Mouse (Mus musculus) heart, postnatal 0 days (tissue): ENCODE measurements at regions not wholly inside any gene's neighbourhood (a gene's known extent, or its start where the extent isn't known, plus 50 kb on each side); places are given as distances from the start of the nearest gene placed in this dataset.

Source experiments
- CTCF ChIP-seq: IDR thresholded peaks from 2 replicates; pipeline ENCODE4 v1.5.1; 2016; ENCODE audit warnings: antibody characterized with exemption, control low read depth, low read depth
- EP300 ChIP-seq: IDR thresholded peaks from 2 replicates; pipeline ENCODE4 v1.6.1; 2016; ENCODE audit warnings: antibody characterized with exemption, low read depth

GRCm38 (mm10) chr16:93272146-93272545, 331.7 kb downstream of the Setd4 start:
- TF ChIP-seq EP300 (no peak), CTCF (no peak)
